Mouse (Mus musculus) kidney, adult 2 months (tissue): ENCODE measurements around the gene Hephl1. TPM values are rescaled to one million over a fixed set of nuclear protein-coding genes. Genes with fewer than 3 reads are reported as not detected.
"Not testable (repeated sequence)": the region's sequence is repeated elsewhere in the genome, so short reads cannot be mapped to it uniquely, and the experiment has no call there.

Source experiments
- DNase-seq: peaks from one replicate; pipeline ENCODE4 v3.0.0; 2021
- H3K27ac ChIP-seq: fragments of 200-500 bp; 2 replicates; pipeline ENCODE4 v1.5.1; 2012; ENCODE audit warnings: low read depth, low read length, control low read depth, inconsistent platforms; ENCODE audit not compliant: insufficient read depth
- H3K27me3 ChIP-seq: fragments of 200-500 bp; replicated peaks from 2 replicates; pipeline ENCODE4 v1.6.1; 2012; ENCODE audit warnings: mild to moderate bottlenecking, moderate library complexity, low read length, inconsistent platforms; ENCODE audit not compliant: control insufficient read depth, insufficient read depth
- H3K36me3 ChIP-seq: fragments of 200-500 bp; 2 replicates; pipeline ENCODE4 v1.6.1; 2012; ENCODE audit warnings: mild to moderate bottlenecking, moderate library complexity, low read length, inconsistent platforms; ENCODE audit not compliant: control insufficient read depth, insufficient read depth
- H3K4me1 ChIP-seq: fragments of 200-500 bp; 2 replicates; pipeline ENCODE4 v1.6.1; 2011; ENCODE audit warnings: low read length; ENCODE audit not compliant: control insufficient read depth, insufficient read depth
- H3K4me3 ChIP-seq: fragments of 200-500 bp; 2 replicates; pipeline ENCODE4 v1.5.1; 2011; ENCODE audit warnings: mild to moderate bottlenecking, low read depth, low read length, control low read depth; ENCODE audit not compliant: insufficient read depth
- CTCF ChIP-seq: fragments of 200-500 bp; conservative IDR thresholded peaks from 2 replicates; pipeline ENCODE4 v1.5.1; 2011; ENCODE audit warnings: low read depth, mild to moderate bottlenecking, control low read depth, low read length, moderate library complexity, mixed read lengths; ENCODE audit not compliant: insufficient read depth, insufficient read length
- POLR2A ChIP-seq: fragments of 200-500 bp; IDR thresholded peaks from one replicate; pipeline ENCODE4 v1.6.1; 2011; ENCODE audit warnings: low read depth, low read length, control low read depth
- WGBS: fragments of 180-500 bp; shearing (Covaris S2); methylation state at CpG from one replicate; pipeline ENCODE4 v1.1.7; 2018; 5-methylcytosine and 5-hydroxymethylcytosine counted together
- polyA plus RNA-seq: library from polyadenylated mRNA; depleted of rRNA; stranded (reverse); fragments of >200 nt; gene quantifications from 2 replicates; pipeline ENCODE4 v1.2.3, GENCODE M21; 2012

Hephl1 gene
- polyA plus RNA-seq, 1 experiment = 0.19 TPM

GRCm38 (mm10) chr9:15116165-15116564 lies 4.3 kb upstream of the Hephl1 start:
- TF ChIP-seq POLR2A = no peak
- TF ChIP-seq CTCF = no peak
- WGBS = 91% methylated on average over 2 of the region's 2 CpGs
- Histone ChIP-seq H3K27me3 (no peaks in the 10 kb centered on the region), H3K4me3 (no peak overlapping the region), H3K27ac (no peak overlapping the region), H3K4me1 (no peaks in the 10 kb centered on the region), H3K36me3 (no peaks in the 10 kb centered on the region)
- no peak for DNase-seq

- H3K27ac ChIP-seq = no peak overlapping the region
- H3K4me1 ChIP-seq = no peaks in the 10 kb centered on the region
- TF ChIP-seq POLR2A = no peak
- no peak for TF ChIP-seq CTCF
- H3K36me3 ChIP-seq = no peaks in the 10 kb centered on the region
- no peak overlapping the region for H3K4me3 ChIP-seq
- WGBS = 58% methylated on average over 6 of the region's 6 CpGs
- DNase-seq = no peak
- H3K27me3 ChIP-seq = no peaks in the 10 kb centered on the region
Measured at GRCm38 (mm10) chr9:15114102-15114501, 2.2 kb upstream of the Hephl1 start.

- Histone ChIP-seq H3K27me3 (no peaks in the 10 kb centered on the region), H3K36me3 (no peaks in the 10 kb centered on the region), H3K27ac (no peak overlapping the region), H3K4me3 (no peak overlapping the region), H3K4me1 (no peaks in the 10 kb centered on the region)
- 80% methylated on average over 9 of the region's 9 CpGs for WGBS
- no peak for TF ChIP-seq CTCF
- TF ChIP-seq POLR2A = no peak
- no peak for DNase-seq
Measured at GRCm38 (mm10) chr9:15108101-15108500, 3.8 kb downstream of the Hephl1 start.

DNA sequence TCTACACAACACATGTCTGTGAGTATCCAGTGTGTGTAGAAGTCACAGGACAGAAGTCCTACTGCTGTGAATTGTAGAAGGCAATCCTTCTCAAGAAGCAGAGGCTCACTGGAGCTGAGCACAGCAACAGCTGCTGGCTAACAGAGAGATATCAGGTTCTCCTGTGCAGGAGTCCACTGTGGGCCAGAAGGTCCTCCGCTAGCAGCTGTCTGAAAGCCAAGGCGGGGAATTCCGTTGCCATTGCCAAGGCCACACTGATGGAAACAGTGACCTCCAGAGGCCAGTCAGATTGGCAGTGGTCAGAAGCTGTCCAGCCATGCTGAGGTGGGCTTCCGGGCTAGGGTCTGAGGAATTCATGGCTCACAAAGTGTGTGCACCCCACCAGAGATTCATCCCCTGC lies 6.8 kb downstream of the Hephl1 start:
- Histone ChIP-seq H3K36me3 (no peaks in the 10 kb centered on the region), H3K4me3 (no peak overlapping the region), H3K27ac (no peak overlapping the region), H3K27me3 (no peaks in the 10 kb centered on the region), H3K4me1 (no peaks in the 10 kb centered on the region)
- TF ChIP-seq CTCF (no peak; the same call in 1 of the 2 replicates), POLR2A (no peak)
- WGBS = 44% methylated on average over 4 of the region's 4 CpGs
- no peak for DNase-seq

DNA sequence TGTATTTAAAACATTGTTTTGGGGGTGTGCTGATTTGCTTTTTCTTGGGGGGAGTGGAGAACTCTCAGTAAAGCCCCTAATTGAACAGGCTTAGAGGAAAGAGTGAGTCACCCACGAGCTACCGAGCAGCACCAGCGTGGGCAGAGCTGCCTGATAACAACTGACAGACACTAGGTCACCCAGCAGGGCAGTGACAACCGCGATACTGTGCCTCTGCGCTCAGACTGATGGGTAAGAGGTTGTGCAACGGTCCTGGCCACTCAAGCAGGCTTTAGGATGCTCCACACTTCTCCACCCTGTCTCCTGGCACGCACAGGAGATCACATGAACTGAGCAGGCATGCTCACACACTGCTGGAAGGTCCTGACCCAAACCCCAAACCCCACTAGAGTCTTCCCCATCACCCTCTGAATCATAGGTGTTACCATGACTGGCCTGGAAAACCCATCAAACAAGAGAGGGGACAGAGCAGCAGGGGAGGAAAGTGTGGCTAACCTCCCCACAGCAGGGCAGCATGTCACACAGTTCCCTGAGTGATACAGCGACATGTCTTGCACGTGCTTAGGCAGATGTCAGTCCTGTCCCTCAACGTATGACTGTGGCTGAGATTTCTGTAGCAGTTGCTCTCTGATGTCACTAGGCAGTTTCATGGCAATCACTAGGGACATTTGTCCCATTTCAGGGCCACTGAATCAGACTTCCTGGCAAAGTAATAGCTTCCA lies 8.2 kb downstream of the Hephl1 start:
- no peak for TF ChIP-seq POLR2A
- TF ChIP-seq CTCF = no peak
- WGBS = 63% methylated on average over 11 of the region's 11 CpGs
- DNase-seq = no peak

GRCm38 (mm10) chr9:15101531-15102161 lies 10.3 kb downstream of the Hephl1 start:
- no peak for TF ChIP-seq CTCF
- TF ChIP-seq POLR2A = no peak
- no peak overlapping the region for H3K4me3 ChIP-seq
- WGBS = 82% methylated on average over 7 of the region's 7 CpGs
- H3K27ac ChIP-seq = no peak overlapping the region
- no peak for DNase-seq
- no peaks in the 10 kb centered on the region for H3K27me3 ChIP-seq
- H3K4me1 ChIP-seq = no peaks in the 10 kb centered on the region
- H3K36me3 ChIP-seq = no peaks in the 10 kb centered on the region

More for the DNA sequence above, 8.2 kb downstream of the Hephl1 start:
- no peak overlapping the region for H3K4me3 ChIP-seq
- no peak overlapping the region for H3K27ac ChIP-seq
- H3K27me3 ChIP-seq = no peaks in the 10 kb centered on the region
- H3K36me3 ChIP-seq = no peaks in the 10 kb centered on the region
- no peaks in the 10 kb centered on the region for H3K4me1 ChIP-seq

GRCm38 (mm10) chr9:15098421-15098820 lies 13.5 kb downstream of the Hephl1 start:
- not testable (repeated sequence) for H3K36me3 ChIP-seq, DNase-seq, H3K27ac ChIP-seq, H3K4me1 ChIP-seq, H3K4me3 ChIP-seq, H3K27me3 ChIP-seq
- WGBS = 94% methylated on average over 7 of the region's 7 CpGs
